Mouse (Mus musculus) neural tube, embryonic 12.5 days (tissue): Measurements from ENCODE around the gene Rbks. TPM values are rescaled to one million over a fixed set of nuclear protein-coding genes. Genes with fewer than 3 reads are reported as not detected.
"Not testable (repeated sequence)": the region's sequence is repeated elsewhere in the genome, so short reads cannot be mapped to it uniquely, and the experiment has no call there.

Source experiments
- ATAC-seq: fragments of 200-750 bp; cut with Nextera tagmentation; 2 replicates; pipeline ENCODE4 v1.8.0; 2017; ENCODE audit warnings: low read depth, mild to moderate bottlenecking, moderate TSS enrichment, moderate library complexity; ENCODE audit not compliant: low FRiP score
- H3K27ac ChIP-seq: fragments of 300-500 bp; sonication (generic); 2 replicates; pipeline ENCODE4 v1.5.1; 2016
- H3K27me3 ChIP-seq: fragments of 300-500 bp; sonication (generic); replicated peaks from 2 replicates; pipeline ENCODE4 v1.6.1; 2016; ENCODE audit warnings: mild to moderate bottlenecking
- H3K36me3 ChIP-seq: fragments of 300-500 bp; sonication (generic); 2 replicates; pipeline ENCODE4 v1.6.1; 2016; ENCODE audit warnings: mild to moderate bottlenecking
- H3K4me1 ChIP-seq: fragments of 300-500 bp; sonication (generic); 2 replicates; pipeline ENCODE4 v1.6.1; 2016
- H3K4me2 ChIP-seq: fragments of 300-500 bp; sonication (generic); replicated peaks from 2 replicates; pipeline ENCODE4 v1.6.1; 2016; ENCODE audit warnings: mild to moderate bottlenecking
- H3K4me3 ChIP-seq: fragments of 300-500 bp; sonication (generic); 2 replicates; pipeline ENCODE4 v1.5.1; 2016
- H3K9ac ChIP-seq: fragments of 300-500 bp; sonication (generic); 2 replicates; pipeline ENCODE4 v1.6.1; 2016; ENCODE audit warnings: mild to moderate bottlenecking
- H3K9me3 ChIP-seq: fragments of 300-500 bp; sonication (generic); 2 replicates; pipeline ENCODE4 v1.6.1; 2016; ENCODE audit warnings: mild to moderate bottlenecking
- WGBS: fragments of 180-500 bp; shearing (Covaris S2); methylation state at CpG from one replicate; pipeline ENCODE4 v1.1.7; 2016; 5-methylcytosine and 5-hydroxymethylcytosine counted together
- polyA plus RNA-seq: library from polyadenylated mRNA; unstranded; fragments of >200 nt; fragmentation: Nextera tagmentation; extraction: Ambion mirVana; gene quantifications from 2 replicates; pipeline ENCODE4 v1.2.1, GENCODE M21; 2016

The Rbks gene
- polyA plus RNA-seq, 1 experiment from 2014 or later: 2.2 TPM

GRCm38 (mm10) chr5:31636636-31637253 is 60.7 kb downstream of the Rbks start:
- Histone ChIP-seq H3K27me3 (no peaks in the 10 kb centered on the region), H3K9ac (no peak overlapping the region), H3K9me3 (no peaks in the 10 kb centered on the region), H3K36me3 (0 out of 2 replicates have a peak, but pooled peaks cover 4% of the 10 kb centered on the region), H3K4me1 (no peaks in the 10 kb centered on the region), H3K4me2 (no peak overlapping the region), H3K27ac (no peak overlapping the region), H3K4me3 (no peak overlapping the region)
- ATAC-seq: no peak
- 70% methylated on average over 9 of the region's 9 CpGs for WGBS

- no peak overlapping the region for H3K4me2 ChIP-seq
- no peak overlapping the region for H3K9ac ChIP-seq
- H3K36me3 ChIP-seq: no peaks in the 10 kb centered on the region
- no peak overlapping the region for H3K27ac ChIP-seq
- no peak overlapping the region for H3K4me3 ChIP-seq
- 71% methylated on average over 5 of the region's 5 CpGs for WGBS
- no peaks in the 10 kb centered on the region for H3K4me1 ChIP-seq
- ATAC-seq: no peak
- no peaks in the 10 kb centered on the region for H3K27me3 ChIP-seq
- no peaks in the 10 kb centered on the region for H3K9me3 ChIP-seq
These were observed 62.7 kb downstream of the Rbks start for GRCm38 (mm10) chr5:31634679-31635078.

- H3K9ac ChIP-seq: no peak overlapping the region
- H3K4me3 ChIP-seq: no peak overlapping the region
- no peaks in the 10 kb centered on the region for H3K4me1 ChIP-seq
- no peaks in the 10 kb centered on the region for H3K36me3 ChIP-seq
- no peak overlapping the region for H3K27ac ChIP-seq
- no peak overlapping the region for H3K4me2 ChIP-seq
- H3K27me3 ChIP-seq: no peaks in the 10 kb centered on the region
- WGBS: 80% methylated on average over 4 of the region's 4 CpGs
- ATAC-seq: no peak
- H3K9me3 ChIP-seq: no peaks in the 10 kb centered on the region
These were observed 63.3 kb downstream of the Rbks start for GRCm38 (mm10) chr5:31634161-31634560.

GRCm38 (mm10) chr5:31631169-31631568 is 66.3 kb downstream of the Rbks start:
- not testable (repeated sequence) for H3K4me2 ChIP-seq, ATAC-seq, H3K27me3 ChIP-seq, H3K9ac ChIP-seq, H3K27ac ChIP-seq, H3K36me3 ChIP-seq, H3K4me1 ChIP-seq, H3K4me3 ChIP-seq, H3K9me3 ChIP-seq
- WGBS: 91% methylated on average over 4 of the region's 4 CpGs

- no peaks in the 10 kb centered on the region for H3K4me1 ChIP-seq
- H3K4me2 ChIP-seq: no peak overlapping the region
- H3K4me3 ChIP-seq: no peak overlapping the region
- H3K9ac ChIP-seq: no peak overlapping the region
- no peaks in the 10 kb centered on the region for H3K27me3 ChIP-seq
- H3K9me3 ChIP-seq: no peaks in the 10 kb centered on the region
- no peak for ATAC-seq
- H3K27ac ChIP-seq: no peak overlapping the region
- WGBS: 72% methylated on average over 5 of the region's 5 CpGs
- peaks cover 3% of the 10 kb centered on the region; the same call in 1 of the 2 replicates for H3K36me3 ChIP-seq
These were observed 67.4 kb downstream of the Rbks start for GRCm38 (mm10) chr5:31630064-31630463.

- no peak for ATAC-seq
- H3K4me2 ChIP-seq: no peak overlapping the region
- 90% methylated on average over 8 of the region's 8 CpGs for WGBS
- peaks cover 3% of the 10 kb centered on the region; the same call in 1 of the 2 replicates for H3K36me3 ChIP-seq
- H3K4me1 ChIP-seq: no peaks in the 10 kb centered on the region
- H3K27me3 ChIP-seq: no peaks in the 10 kb centered on the region
- no peak overlapping the region for H3K9ac ChIP-seq
- H3K9me3 ChIP-seq: no peaks in the 10 kb centered on the region
- no peak overlapping the region for H3K27ac ChIP-seq
- H3K4me3 ChIP-seq: no peak overlapping the region
These were observed 68.9 kb downstream of the Rbks start for GRCm38 (mm10) chr5:31628555-31628954.

GRCm38 (mm10) chr5:31627562-31628526 is 69.6 kb downstream of the Rbks start:
- H3K36me3 ChIP-seq: peaks cover 3% of the 10 kb centered on the region; the same call in 1 of the 2 replicates
- H3K9ac ChIP-seq: no peak overlapping the region
- ATAC-seq: no peak
- no peaks in the 10 kb centered on the region for H3K27me3 ChIP-seq
- no peak overlapping the region for H3K4me3 ChIP-seq
- H3K27ac ChIP-seq: no peak overlapping the region
- H3K4me2 ChIP-seq: no peak overlapping the region
- H3K4me1 ChIP-seq: no peaks in the 10 kb centered on the region
- 58% methylated on average over 9 of the region's 9 CpGs for WGBS
- H3K9me3 ChIP-seq: no peaks in the 10 kb centered on the region

- H3K9me3 ChIP-seq: no peaks in the 10 kb centered on the region
- no peaks in the 10 kb centered on the region for H3K27me3 ChIP-seq
- no peak overlapping the region for H3K27ac ChIP-seq
- peaks cover 3% of the 10 kb centered on the region; the same call in 1 of the 2 replicates for H3K36me3 ChIP-seq
- no peak overlapping the region for H3K9ac ChIP-seq
- H3K4me3 ChIP-seq: no peak overlapping the region
- no peaks in the 10 kb centered on the region for H3K4me1 ChIP-seq
- H3K4me2 ChIP-seq: no peak overlapping the region
- no peak for ATAC-seq
- 37% methylated on average over 3 of the region's 3 CpGs for WGBS
These were observed 70.3 kb downstream of the Rbks start for GRCm38 (mm10) chr5:31627117-31627516.

GRCm38 (mm10) chr5:31620326-31620725 is 77.1 kb downstream of the Rbks start:
- peaks cover 27% of the 10 kb centered on the region for H3K36me3 ChIP-seq
- 97% methylated on average over 3 of the region's 3 CpGs for WGBS

GRCm38 (mm10) chr5:31614339-31615025 is 82.9 kb downstream of the Rbks start:
- no peak for ATAC-seq
- H3K36me3 ChIP-seq: peaks cover 15% of the 10 kb centered on the region
- H3K9ac ChIP-seq: peak overlapping the region; percentile 69; the same call in 1 of the 2 replicates
- H3K27me3 ChIP-seq: no peaks in the 10 kb centered on the region
- 51% methylated on average over 6 of the region's 6 CpGs for WGBS
- no peaks in the 10 kb centered on the region for H3K9me3 ChIP-seq
- peaks cover 10% of the 10 kb centered on the region; the same call in 1 of the 2 replicates for H3K4me1 ChIP-seq
- H3K4me3 ChIP-seq: peak overlapping the region; percentile 83
- peak overlapping the region; percentile 51 for H3K4me2 ChIP-seq
- no peak overlapping the region for H3K27ac ChIP-seq

More at GRCm38 (mm10) chr5:31620326-31620725, 77.1 kb downstream of the Rbks start:
- Histone ChIP-seq H3K4me3 (no peak overlapping the region), H3K27ac (no peak overlapping the region), H3K4me2 (no peak overlapping the region), H3K9me3 (no peaks in the 10 kb centered on the region), H3K4me1 (0 out of 2 replicates have a peak, but pooled peaks cover 1% of the 10 kb centered on the region), H3K9ac (no peak overlapping the region), H3K27me3 (no peaks in the 10 kb centered on the region)
- ATAC-seq: no peak

GRCm38 (mm10) chr5:31613852-31614286 is 83.6 kb downstream of the Rbks start:
- ATAC-seq: peak; percentile 98
- H3K4me2 ChIP-seq: peak overlapping the region; percentile 51
- WGBS: under 1% methylated on average over 37 of the region's 37 CpGs
- no peaks in the 10 kb centered on the region for H3K27me3 ChIP-seq
- no peaks in the 10 kb centered on the region for H3K9me3 ChIP-seq
- peaks cover 10% of the 10 kb centered on the region; the same call in 1 of the 2 replicates for H3K4me1 ChIP-seq
- H3K9ac ChIP-seq: peak overlapping the region; percentile 69
- peak overlapping the region; percentile 83 for H3K4me3 ChIP-seq
- H3K36me3 ChIP-seq: peaks cover 9% of the 10 kb centered on the region
- 0 out of 2 replicates have a peak overlapping the region, but pooled peaks have one; percentile 50 for H3K27ac ChIP-seq

GRCm38 (mm10) chr5:31611186-31611585 is 86.2 kb downstream of the Rbks start:
- peaks cover 10% of the 10 kb centered on the region; the same call in 1 of the 2 replicates for H3K4me1 ChIP-seq
- H3K4me3 ChIP-seq: no peak overlapping the region
- no peak overlapping the region for H3K4me2 ChIP-seq
- 95% methylated on average over 1 of the region's 1 CpGs for WGBS
- no peak overlapping the region for H3K9ac ChIP-seq
- H3K27me3 ChIP-seq: no peaks in the 10 kb centered on the region
- H3K9me3 ChIP-seq: no peaks in the 10 kb centered on the region
- no peak for ATAC-seq
- no peaks in the 10 kb centered on the region for H3K36me3 ChIP-seq
- H3K27ac ChIP-seq: no peak overlapping the region
